ENCODE assay signal across 27 mouse cellular contexts in the genomic region with DNA sequence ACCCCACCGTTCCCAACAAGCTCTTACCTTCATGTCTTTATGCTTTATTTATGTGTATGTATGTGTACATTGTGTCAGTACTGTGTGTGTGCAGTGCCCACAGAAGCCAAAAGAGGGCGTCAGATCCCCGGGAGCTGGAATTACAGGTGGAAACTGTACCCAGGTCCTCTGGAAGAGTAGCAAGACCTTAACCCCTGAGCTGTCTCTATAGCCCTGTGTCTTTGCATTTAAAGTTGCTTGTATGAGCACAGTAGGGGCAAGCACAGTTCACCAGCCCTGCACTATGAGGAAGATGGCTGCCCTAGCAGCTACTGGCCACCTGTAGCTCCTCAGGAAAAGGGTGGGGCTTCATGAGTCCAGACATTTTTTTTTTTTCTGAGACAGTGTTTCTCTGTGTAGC. TPM values are rescaled to one million over a fixed set of nuclear protein-coding genes. Genes with fewer than 3 reads are reported as not detected.
DNase-seq lines count a peak whose midpoint lies in the region; ATAC-seq and TF ChIP-seq lines count a peak whose summit lies in the region.
"Had no signal": no experiment of that assay in that cellular context is flagged by ENCODE, and none has a peak within 500 bp of the region (broad histone marks: within the 10 kb centered on the region; RNA-seq: fewer than 3 reads in every experiment).

No protein-coding gene starts in this region.

- no peak overlapping the region for H3K9ac ChIP-seq in hindbrain, embryonic 12.5 days
- H3K9ac ChIP-seq: forebrain, embryonic 13.5 days; intestine, embryonic 15.5 days; limb, embryonic 12.5 days; lung, embryonic 14.5 days; neural tube, embryonic 12.5 days had no signal

- H3K4me1 ChIP-seq in bone marrow macrophage, adult 2 months (ENCODE audit: control insufficient read depth, insufficient read depth, low read length), result peaks cover 41% of the 10 kb centered on the region
- no peaks in the 10 kb centered on the region for H3K4me1 ChIP-seq in hindbrain, embryonic 12.5 days
- H3K4me1 ChIP-seq: hindbrain, embryonic 10.5 days; limb, embryonic 12.5 days; neural tube, embryonic 12.5 days had no signal

- no peak for ATAC-seq in hindbrain, embryonic 12.5 days (ENCODE audit: low FRiP score)
- ATAC-seq: forebrain, embryonic 13.5 days; hindbrain, postnatal 0 days; intestine, embryonic 15.5 days; midbrain, embryonic 16.5 days; Patski had no signal

- WGBS in hindbrain, embryonic 12.5 days, result 88% methylated on average over 3 of the region's 3 CpGs

- H3K4me3 ChIP-seq in layer of hippocampus, adult 2 months, result no peak overlapping the region
- H3K4me3 ChIP-seq in bone marrow macrophage, adult 2 months (ENCODE audit: insufficient read depth, low read length), result no peak overlapping the region
- H3K4me3 ChIP-seq in hindbrain, embryonic 12.5 days, result no peak overlapping the region
- H3K4me3 ChIP-seq: forebrain, embryonic 13.5 days; hindbrain, embryonic 10.5 days; intestine, embryonic 15.5 days; limb, embryonic 12.5 days; midbrain, embryonic 10.5 days; myocyte; neural tube, embryonic 12.5 days had no signal

- TF ChIP-seq CTCF in layer of hippocampus, adult 2 months (conservative IDR thresholded peaks at IDR 0.05), result peak; percentile 47
- no peak for TF ChIP-seq CTCF in bone marrow macrophage, adult 2 months (IDR thresholded peaks at IDR 0.05; ENCODE audit: low read depth, low read length)

- no peak for DNase-seq in layer of hippocampus, adult 2 months (ENCODE audit: low spot score in 2 of 2)
- no peak for DNase-seq in layer of hippocampus, postnatal 14 days (ENCODE audit: low spot score in 2 of 2)
- DNase-seq in testis, postnatal 10 days (ENCODE audit: low spot score), result peak; percentile 36
- no peak for DNase-seq in testis, postnatal 14 days (ENCODE audit: low spot score)
- DNase-seq in kidney, postnatal 14 days, result no peak
- DNase-seq: adrenal gland, postnatal 25 days; cerebellum, adult 18-20 months; gastrocnemius, postnatal 14 days; heart, postnatal 14 days; kidney, adult 9 months; kidney, postnatal 25 days; lung, embryonic 14.5 days; lung, postnatal 14 days; right cerebral cortex, postnatal 4 days had no signal

- H3K27me3 ChIP-seq in hindbrain, embryonic 12.5 days, result no peaks in the 10 kb centered on the region
- H3K27me3 ChIP-seq: forebrain, embryonic 13.5 days; intestine, embryonic 15.5 days; limb, embryonic 12.5 days; neural tube, embryonic 12.5 days; Patski had no signal

- H3K9me3 ChIP-seq in hindbrain, embryonic 12.5 days (replicated peaks), result no peaks in the 10 kb centered on the region
- H3K9me3 ChIP-seq: forebrain, embryonic 13.5 days; hindbrain, embryonic 10.5 days; intestine, embryonic 15.5 days; limb, embryonic 12.5 days; midbrain, embryonic 10.5 days; neural tube, embryonic 12.5 days had no signal

- no peak overlapping the region for H3K4me2 ChIP-seq in hindbrain, embryonic 12.5 days (replicated peaks)
- H3K4me2 ChIP-seq: forebrain, embryonic 13.5 days; intestine, embryonic 15.5 days; limb, embryonic 12.5 days; liver, embryonic 11.5 days; lung, embryonic 14.5 days; neural tube, embryonic 12.5 days had no signal

- TF ChIP-seq POLR2A in bone marrow macrophage, adult 2 months (IDR thresholded peaks at IDR 0.05; ENCODE audit: borderline replicate concordance, low read depth, low read length), result no peak

- H3K36me3 ChIP-seq in hindbrain, embryonic 12.5 days, result no peaks in the 10 kb centered on the region
- H3K36me3 ChIP-seq: hindbrain, embryonic 10.5 days; intestine, embryonic 15.5 days; limb, embryonic 12.5 days had no signal

- H3K27ac ChIP-seq in layer of hippocampus, adult 2 months, result no peak overlapping the region
- 0 out of 2 replicates have a peak overlapping the region, but pooled peaks have one; percentile 100 for H3K27ac ChIP-seq in bone marrow macrophage, adult 2 months (ENCODE audit: insufficient read depth, low read depth, low read length)
- H3K27ac ChIP-seq in hindbrain, embryonic 12.5 days, result no peak overlapping the region
- H3K27ac ChIP-seq: forebrain, embryonic 13.5 days; hindbrain, embryonic 10.5 days; hindbrain, postnatal 0 days; intestine, embryonic 15.5 days; limb, embryonic 12.5 days; midbrain, embryonic 10.5 days; neural tube, embryonic 12.5 days had no signal

RNA-seq across cellular contexts. Expression of a gene that starts 15.9 kb away (rescaled TPM):
- 100 to 1,000 TPM; 558 to 583 TPM for total RNA-seq in layer of hippocampus, adult 2 months (2021)
- 100 to 1,000 TPM; 460 to 491 TPM for total RNA-seq in layer of hippocampus, postnatal 14 days (2021)
- 928 and 957 TPM in 2 replicates for polyA plus RNA-seq in bone marrow macrophage, adult 2 months (2012; ENCODE audit: insufficient read depth, insufficient read length, missing spikeins)
- polyA plus RNA-seq in hindbrain, embryonic 12.5 days (2016; fragmentation: Nextera tagmentation; extraction: Ambion mirVana), result 642 and 670 TPM in 2 replicates

RNA-seq across cellular contexts. Expression of a gene that starts 16.4 kb away (rescaled TPM):
- total RNA-seq in layer of hippocampus, adult 2 months (2021), result 100 to 1,000 TPM; 356 to 380 TPM
- 100 to 1,000 TPM; 462 to 472 TPM for total RNA-seq in layer of hippocampus, postnatal 14 days (2021)
- 95.0 and 111 TPM in 2 replicates for polyA plus RNA-seq in bone marrow macrophage, adult 2 months (2012; ENCODE audit: insufficient read depth, insufficient read length, missing spikeins)
- polyA plus RNA-seq in hindbrain, embryonic 12.5 days (2016; fragmentation: Nextera tagmentation; extraction: Ambion mirVana), result 11.6 and 14.3 TPM in 2 replicates

RNA-seq across cellular contexts. Expression of a gene that starts 25.4 kb away (rescaled TPM):
- total RNA-seq in layer of hippocampus, adult 2 months (2021), result 10 to 100 TPM; 28.2 to 30.2 TPM
- total RNA-seq in layer of hippocampus, postnatal 14 days (2021), result 10 to 100 TPM; 29.7 to 31.4 TPM
- polyA plus RNA-seq in bone marrow macrophage, adult 2 months (2012; ENCODE audit: insufficient read depth, insufficient read length, missing spikeins), result 18.3 and 19.2 TPM in 2 replicates
- 42.1 and 44.0 TPM in 2 replicates for polyA plus RNA-seq in hindbrain, embryonic 12.5 days (2016; fragmentation: Nextera tagmentation; extraction: Ambion mirVana)
